Mouse (Mus musculus) embryo, embryonic 10.5 days (tissue): Measurements from ENCODE around the gene Lrcol1.

Experiments
- DNase-seq: peaks from one replicate; pipeline ENCODE4 v3.0.0-alpha.2; 2015; ENCODE audit warnings: low spot score

The Lrcol1 gene

DNA sequence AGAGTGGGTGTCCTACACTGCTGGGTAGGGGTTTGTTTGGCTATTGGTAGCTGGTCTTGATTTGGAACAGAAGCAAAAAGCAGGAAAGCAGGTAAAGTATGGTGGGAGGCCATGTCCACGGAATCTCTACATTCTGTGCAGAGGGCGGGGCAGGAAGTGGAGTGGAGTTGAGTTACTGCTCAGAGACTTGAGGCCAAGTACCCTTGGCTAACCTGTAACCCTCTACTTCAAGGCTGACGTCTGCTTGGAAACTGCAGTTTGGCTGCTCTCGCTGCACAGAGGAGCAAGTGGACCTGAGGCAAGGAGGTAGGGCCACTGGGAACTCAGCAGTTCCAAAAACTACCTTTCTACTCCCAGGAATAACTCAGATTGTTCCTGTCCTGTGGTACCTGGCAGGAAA is at the start of gene Lrcol1:
Gene Lrcol1 (plus strand): TSS at position 207 of the 400 bp plus-strand sequence.
- DNase-seq, result no peak

DNA sequence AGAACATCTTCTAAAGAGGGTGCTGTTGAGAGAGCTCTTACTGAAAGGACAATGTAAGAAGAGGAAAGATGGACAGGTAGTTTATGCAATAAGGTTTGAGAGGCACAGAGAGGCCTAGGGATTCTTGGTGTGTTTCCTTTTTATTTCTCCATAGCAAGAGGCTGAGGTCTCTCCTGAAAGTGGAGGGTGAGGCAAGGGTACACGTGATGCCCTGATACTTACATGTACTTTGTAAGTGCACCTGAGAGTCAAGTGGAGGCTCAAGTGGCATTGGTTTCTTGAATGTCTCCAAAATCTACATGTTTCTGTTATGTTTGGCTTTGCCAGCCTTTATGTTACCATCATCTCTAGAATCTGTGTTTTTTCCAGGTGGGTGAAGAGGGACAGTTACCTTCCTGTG is 47.9 kb upstream of the Lrcol1 start:
- no peak for DNase-seq

DNA sequence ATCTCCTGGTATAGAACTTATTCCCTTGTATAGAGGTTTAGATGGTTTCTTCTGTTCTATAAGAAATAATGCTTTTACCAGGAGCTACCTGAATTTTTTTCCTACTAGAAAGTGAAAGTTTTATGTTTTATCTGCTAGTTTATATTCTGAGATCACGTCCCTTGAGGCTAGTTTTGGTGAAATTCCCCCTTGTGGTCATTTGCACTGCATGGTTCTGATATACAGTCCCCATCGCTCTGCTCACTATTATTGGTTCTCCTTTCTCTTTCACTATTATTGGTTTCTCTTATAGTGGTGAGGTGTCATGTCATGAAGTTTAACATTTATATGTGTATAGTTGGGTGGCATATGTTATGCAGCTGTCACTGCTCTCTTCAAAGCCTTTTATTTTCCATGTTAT is 43.9 kb upstream of the Lrcol1 start:
- DNase-seq, result no peak

DNA sequence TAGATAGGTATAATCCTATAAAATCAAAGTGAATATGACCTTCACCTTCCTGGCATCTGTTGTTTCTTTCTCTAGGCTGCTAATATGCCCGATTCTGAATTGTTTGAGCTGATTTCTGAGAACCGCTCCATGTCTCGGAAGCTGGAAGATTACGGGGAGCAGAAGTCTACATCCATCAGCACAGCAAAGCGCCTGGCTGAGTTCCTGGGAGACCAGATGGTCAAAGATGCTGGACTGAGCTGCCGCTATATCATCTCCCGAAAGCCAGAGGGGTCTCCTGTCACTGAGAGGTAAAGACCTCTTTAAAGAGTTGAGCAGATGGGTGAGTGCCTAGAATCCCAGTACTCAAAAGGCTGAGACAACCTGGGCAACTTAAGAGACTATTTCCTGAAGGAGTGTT is 35.7 kb upstream of the Lrcol1 start:
- DNase-seq, result no peak

DNA sequence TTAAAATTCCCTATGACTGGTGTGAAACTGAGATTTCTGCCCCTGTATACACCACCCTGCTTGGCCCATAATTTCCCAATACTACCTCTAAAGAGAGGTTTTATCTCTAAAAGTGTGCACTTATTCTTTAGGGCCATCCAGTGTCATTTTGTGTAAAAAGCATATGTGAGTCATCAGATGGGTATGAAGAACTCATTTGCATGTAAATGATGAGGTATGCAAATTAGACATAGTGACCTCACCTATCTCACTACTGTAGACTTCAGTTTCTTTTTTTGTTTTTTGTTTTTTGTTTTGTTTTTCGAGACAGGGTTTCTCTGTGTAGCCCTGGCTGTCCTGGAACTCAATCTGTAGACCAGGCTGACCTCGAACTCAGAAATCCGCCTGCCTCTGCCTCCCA is 31.4 kb upstream of the Lrcol1 start:
- no peak for DNase-seq

DNA sequence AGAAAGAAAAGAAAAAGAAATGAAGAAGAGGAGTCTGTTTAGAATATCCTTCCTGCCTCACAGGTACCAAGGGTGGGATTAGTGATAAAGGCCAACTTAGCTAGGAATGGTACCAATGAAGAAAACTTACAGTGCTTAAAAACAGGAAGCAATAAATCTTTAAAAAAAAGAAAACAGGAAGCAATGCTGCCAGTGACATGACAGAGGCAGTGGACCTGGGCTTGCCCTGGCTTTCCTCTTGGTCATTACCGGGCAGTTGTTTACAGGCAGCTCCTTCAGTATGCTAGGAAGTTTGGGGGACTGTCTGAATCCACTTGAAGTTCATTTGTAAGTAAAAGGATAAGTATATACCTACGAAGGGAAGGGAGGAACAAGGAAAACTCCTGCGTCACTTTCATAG is 14.0 kb upstream of the Lrcol1 start:
- DNase-seq, result no peak

DNA sequence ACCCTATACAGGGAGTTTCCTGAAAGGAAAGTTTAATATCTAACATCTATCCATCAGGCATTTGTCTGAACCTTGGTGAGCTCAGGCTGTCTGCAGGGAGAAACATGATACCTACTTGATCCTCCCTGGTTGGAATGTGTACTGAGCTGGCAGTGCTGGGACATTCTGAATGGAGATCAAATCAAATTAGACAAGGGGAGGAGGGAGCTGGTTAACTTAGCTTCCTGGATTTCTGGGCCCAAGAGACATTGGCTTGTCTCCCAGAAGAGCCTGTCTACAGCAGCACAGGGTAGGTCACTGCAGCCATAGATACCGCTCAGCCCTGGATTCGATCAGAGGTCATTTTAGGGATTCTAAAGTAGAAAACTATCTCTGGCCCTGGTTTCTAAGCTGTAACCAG is 5.7 kb upstream of the Lrcol1 start:
- DNase-seq, result no peak

DNA sequence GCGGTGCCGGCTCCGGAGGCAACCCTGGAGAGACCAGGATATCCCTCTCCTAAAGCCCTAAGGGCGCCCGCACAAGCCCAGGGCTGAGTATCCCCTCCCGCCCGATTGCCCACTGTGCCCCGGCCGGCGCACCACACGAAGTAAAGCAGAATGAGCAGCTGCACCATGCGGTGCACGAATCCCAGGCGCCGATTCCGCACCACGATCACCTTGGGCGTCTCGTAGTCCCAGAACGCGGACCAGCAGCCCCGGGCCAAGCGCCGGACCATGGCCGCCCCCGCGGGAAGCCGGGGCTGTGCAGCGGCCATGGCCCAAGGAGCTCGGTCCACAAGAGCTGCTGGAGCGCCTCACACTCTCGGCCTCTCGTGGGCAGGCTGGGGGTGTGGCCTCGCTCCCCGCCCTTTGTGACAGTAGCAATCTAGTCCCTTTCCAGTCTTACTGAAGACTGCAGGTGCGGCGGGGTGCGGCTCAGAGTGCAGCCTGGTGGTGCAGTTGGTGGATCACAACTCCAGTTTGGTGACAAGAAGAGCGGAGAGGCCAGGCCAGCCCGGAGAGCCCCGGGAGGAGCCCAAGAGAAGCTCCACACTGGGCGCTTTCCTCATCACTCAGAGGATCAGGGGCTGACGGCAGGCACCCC is 1.8 kb upstream of the Lrcol1 start, which contains the start of gene P2rx2:
Gene P2rx2 (minus strand): TSS at position 565 of the 637 bp plus-strand sequence.
- peak; percentile 54 for DNase-seq

DNA sequence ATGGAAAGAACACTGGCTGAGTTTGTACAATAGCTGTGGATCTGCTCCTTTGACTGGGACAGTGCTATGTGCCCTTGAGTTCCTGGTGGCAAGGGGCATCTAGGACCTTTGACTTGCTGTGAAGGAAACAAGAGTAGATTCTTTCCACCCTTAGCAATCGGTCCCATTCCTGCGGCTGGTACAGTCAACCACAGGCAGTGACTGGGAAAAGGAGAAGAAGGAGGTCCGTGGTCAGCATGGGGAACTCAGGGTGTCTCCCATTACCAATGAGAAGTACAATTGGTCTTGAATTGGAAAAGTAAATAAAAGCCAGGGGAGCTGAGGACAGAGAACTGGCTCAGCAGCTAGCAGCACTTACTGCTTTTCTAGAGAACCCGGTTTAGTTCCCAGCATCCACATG is 1.0 kb downstream of the Lrcol1 start:
- DNase-seq, result no peak

DNA sequence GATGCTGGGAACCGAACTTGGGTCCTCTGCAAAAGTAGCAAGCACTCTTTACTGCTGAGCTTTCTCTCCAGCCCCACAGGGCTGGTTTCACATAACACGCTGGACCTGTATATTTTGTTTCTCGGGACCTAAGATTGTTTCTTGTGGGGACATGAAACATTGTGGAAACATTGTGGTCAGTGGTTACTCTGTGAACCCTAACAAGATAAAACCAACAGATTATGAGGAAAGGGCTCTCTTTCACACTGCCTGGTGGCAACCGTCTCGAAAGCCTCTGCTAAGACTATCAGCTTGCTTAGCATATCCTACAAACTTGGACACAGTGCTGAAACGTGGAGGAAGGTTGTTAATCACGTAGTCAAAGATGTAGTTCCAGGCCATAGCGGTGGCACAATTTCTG is 2.5 kb downstream of the Lrcol1 start:
- DNase-seq, result no peak

DNA sequence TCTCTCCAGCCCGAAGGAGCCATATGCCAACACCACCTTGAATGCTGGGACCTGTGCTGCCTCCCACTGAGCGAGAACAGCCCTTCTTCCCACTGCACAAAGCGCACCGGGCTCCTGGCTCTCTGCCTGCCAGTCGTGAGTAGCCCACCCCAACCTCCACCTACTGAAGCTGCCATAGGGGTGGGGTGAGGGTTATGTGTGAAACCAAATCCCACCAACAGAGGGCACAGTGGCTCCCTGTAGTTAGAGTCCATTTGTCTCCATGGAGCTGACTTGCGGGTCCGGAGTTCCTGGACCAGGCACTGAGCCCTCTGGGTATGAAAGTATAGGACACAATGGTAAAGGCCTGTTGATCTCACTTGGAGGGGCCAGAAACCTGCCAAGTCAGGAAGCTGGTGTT is 10.2 kb downstream of the Lrcol1 start:
- DNase-seq, result peak; percentile 76

DNA sequence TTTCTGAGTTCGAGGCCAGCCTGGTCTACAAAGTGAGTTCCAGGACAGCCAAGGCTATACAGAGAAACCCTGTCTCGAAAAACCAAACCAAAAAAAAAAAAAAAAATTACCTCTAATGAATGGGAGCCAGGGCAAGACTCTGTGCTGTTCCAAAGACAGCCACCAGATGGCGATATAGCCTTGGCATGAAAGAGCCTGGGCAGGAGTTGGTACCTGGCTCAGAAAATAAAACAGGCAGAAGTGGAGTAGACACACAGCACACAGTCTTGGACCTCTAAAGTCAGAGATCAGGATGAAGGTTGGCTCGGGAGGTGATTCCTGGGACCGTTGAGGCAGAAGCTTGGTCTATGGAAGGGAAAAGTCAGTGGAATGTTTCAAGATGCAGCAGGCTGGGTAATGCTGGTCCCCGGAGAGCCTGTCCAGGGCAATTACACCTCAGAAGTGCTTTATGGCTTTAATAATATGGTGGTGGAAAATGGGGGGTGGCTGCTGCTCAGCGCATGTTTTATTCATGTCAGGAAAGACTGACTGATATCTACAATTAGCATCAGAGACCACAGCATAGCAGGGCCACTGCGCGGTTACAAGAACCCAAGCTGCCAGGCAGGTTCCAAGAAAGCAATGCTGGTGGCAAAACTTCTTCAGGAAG is 13.1 kb downstream of the Lrcol1 start:
- DNase-seq, result peak; percentile 91

DNA sequence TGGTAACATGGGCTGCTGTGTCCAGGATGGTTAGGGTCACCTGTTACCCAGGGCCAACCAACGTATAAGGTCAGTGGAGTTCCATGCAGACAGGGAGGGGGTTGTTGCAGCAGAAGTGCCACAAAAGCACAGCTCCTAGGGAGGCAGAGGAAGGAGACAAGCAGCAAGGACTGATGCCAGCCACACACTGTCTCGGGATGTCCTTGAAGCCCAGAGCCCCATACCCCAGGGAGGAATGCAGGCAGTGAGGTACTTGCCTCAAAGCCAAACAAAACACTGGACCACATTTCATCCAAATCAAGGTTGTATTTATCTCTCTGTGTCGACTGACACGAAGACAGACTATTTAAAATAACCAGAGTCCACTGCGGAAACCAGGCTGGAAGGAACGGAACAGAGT is 16.9 kb downstream of the Lrcol1 start:
- no peak for DNase-seq

DNA sequence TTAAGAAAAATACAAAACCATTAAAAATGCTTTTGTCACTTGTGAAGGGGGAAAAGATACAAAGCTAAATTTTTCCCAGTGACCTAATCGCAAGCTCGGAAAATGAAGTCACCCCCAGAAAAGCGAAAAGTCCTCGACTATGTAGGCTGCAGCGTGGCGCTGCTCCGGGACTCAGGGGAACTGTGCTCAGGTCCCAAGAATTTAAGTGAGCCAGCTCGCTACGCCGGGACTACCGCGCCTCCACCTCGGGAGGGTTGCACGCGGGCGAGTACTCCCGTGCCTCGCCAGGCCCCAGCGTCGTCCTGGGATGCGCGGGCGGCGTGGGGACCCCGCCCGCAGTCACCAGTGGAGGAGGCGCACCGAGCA is 18.3 kb downstream of the Lrcol1 start:
- DNase-seq, result no peak

DNA sequence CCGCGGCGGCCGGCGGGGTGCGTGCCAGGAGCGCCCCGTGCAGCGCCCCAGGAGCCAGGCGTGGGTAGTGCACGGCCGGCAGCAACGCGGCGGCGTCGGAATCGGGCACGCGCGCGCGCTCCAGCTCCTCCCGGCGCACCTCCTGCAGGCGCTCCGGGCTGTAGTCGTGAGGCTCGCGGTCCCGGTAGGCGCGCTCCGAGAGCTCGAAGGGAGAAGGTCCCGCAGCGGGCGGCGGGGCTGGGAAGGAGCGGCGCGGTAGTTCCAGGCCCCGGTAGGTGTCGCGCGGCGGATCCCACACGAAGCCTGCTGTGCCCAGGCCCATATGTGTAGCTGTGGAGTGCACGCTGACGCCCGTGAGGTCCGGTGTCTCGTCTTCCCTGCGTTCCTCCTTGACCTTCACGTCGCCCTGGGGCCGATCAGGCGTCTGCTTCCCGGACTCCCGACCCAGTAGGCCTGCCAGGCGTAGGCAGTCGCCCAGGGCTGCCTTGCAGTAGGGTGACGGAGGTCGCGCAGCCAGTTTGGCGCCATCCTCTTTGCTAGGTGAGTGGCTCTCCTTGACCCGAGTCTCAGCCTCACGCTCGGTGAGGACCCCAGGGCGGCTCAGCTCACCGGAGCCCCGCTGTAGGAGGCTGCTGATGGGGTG is 18.8 kb downstream of the Lrcol1 start:
- peak; percentile 83 for DNase-seq

DNA sequence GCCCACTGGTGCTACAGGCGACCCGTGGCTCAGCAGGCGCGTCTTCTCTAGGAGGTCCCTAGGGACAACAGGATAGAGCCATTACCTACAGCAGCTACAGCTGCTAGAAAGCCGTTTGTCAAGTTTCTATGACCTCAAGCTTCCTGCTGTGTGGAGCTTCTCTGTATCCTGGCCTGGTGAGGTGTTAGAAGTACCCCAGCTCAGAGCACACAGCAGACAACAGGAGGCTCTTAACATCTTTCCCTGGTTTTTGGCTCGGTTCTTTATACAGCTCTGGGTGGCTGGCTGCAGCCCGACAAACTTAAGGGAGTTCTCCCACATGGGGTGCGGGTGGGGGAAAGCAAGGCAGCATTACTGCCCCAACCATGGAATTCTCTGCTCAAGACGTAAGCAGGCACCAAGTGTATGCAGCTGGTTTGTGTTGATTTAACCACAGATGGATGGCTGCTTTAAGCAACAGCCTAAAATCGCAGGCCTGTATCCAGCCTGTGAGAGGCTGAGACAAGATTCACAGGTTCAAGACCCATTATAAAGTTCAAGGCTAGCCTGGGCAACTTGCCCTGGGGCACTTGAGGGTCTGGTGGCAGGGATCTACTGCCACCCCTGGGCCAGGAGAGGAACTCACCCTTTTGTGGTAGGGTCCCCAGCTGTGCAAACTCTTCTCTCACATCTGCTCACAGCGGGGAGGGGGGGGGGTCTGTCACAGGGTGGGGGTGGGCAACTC is 19.5 kb downstream of the Lrcol1 start:
- peak; percentile 39 for DNase-seq

DNA sequence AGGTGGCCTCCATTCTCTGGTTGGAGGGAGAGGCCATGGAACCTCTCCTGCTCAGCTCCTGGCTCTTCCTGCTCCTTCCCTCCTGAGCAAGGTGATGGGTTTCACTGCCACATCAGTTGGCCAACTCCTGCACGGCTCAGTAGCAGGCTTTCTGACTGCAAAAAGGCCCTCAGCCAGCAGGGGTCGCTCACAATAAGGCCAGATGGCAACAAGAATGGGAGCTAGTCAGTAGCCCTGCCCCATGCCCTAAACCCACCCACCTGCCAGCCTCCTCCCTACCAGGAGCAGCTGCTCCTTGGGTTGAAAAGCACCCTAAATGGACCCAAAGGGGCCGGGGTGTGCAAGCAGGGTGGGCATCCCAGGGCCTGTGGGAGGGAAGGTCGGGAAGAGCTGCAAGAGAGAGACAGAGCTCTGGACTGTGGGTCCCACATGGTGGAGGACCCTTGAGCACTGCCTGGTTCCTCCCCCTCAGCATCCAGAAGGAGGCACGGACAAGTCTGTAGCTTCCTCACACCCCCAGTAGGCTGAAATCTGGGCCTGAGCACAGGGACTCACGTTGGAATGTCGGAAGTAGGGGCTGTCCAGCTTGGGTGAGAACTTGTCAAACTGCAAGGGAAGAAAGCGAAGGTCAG is 32.4 kb downstream of the Lrcol1 start:
- DNase-seq, result peak; percentile 83

DNA sequence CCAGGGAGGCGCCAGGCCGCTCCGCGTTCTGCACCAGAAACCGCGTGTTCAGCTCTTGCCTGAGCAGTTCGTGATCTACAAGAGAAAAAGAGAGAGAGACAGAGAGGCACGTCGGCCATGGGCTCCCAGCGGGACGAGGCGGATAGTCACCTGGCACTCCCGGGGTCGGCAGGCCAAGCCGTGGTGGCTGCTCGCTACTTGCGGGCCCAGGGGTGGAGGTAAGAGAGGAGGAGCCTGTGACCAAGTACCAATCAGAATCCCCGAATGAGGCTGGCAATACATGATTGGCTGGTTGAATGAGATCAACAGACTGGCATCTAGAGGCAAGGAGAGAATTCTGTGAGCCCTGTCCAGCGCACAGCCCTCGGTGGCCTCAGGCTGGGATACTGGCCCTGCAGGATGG is 33.7 kb downstream of the Lrcol1 start:
- peak; percentile 64 for DNase-seq

DNA sequence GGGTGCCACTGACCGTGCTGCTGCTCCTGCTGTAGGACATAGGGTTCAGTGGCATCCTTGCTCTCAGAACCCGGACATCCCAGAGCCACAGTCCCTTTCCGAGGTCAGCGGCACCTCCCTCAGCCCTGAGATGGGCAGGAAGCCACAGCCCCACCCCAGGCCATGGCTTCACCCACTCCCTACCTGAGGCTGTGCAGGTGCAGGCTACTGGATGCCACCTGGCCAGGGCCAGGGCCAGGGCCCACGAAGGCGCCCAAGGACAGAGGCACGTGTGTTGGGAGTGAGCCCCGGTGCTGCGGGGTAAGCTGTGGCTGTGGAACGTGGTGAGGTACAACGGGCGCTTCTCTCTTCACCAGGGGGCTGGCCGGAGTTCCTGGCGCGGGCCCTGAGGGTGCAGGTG is 34.6 kb downstream of the Lrcol1 start:
- DNase-seq, result no peak

DNA sequence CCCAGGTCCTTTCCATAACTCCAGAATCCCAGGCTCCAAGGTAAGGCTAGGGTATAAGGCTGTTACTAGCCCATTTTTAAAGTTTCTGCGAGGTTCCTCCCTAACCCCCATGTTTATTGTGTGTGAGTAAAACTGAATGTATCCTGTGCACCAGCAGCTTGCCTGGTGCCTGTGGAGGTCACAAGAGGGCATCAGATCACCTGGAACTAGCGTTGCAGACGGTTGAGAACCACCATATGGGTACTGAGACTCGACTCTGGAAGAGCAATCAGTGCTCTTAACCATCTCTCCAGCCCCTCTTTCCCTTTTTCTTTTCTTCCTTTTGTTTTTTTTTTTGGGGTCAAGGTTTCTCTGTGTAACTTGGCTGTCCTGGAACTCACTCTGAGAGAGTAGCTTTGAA is 35.3 kb downstream of the Lrcol1 start:
- DNase-seq, result no peak

DNA sequence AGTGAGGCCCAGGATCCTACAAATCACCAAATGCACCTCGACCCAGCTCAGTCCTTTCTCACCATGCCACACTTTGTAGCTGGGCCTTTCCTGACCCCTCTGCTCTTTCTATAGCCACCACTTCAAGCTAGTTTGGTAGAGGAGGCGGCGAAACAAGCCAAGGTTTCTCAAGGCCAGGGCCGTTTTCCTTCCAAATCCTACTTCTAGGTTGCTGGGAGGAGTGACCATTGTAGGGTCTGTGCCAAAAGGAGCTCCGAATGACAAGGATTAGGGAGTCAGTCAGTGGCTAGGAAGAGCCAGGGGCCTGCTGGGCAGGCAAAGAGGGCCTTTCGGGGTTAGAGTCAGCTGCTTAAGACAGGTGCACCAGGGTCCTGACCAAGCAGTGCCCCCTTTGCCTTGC is 40.0 kb downstream of the Lrcol1 start:
- no peak for DNase-seq

DNA sequence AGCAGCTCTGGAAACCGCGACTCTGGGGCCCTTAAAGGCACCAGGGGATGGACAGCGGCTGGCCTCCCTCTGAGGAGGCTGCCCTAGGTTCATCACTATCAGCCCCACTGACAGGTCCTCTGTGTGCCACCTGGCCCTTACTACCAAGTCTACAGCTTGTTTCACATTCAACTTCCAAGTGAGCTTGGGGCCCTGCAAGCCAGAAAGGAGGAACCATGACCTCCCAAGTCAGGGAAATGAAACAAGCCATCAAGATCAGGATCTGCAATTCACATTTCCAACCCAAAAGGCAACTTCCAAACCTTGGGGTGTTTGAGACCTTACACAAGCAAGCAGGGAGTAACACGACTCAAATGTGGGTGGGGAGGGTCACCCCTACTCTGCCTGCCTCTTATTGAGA is 40.7 kb downstream of the Lrcol1 start:
- no peak for DNase-seq
